Mouse (Mus musculus): ENCODE results near the gene Pdilt.

- TF ChIP-seq CTCF (IDR thresholded peaks at IDR 0.05; ENCODE audit: low read depth) (no peak), EP300 (IDR thresholded peaks at IDR 0.05; ENCODE audit: low read depth) (no peak)
These were observed 30.8 kb upstream of the Pdilt start, which contains the start of gene Acsm2 for GRCm38 (mm10) chr7:119554040-119554439.

Measured in liver, embryonic 14.5 days (tissue).